Mouse (Mus musculus): ENCODE data around the gene Ddr2. TPM values are rescaled to one million over a fixed set of nuclear protein-coding genes. Genes with fewer than 3 reads are reported as not detected.

Gene Ddr2
- total RNA-seq, 1 experiment, result 6.8 TPM

- Histone ChIP-seq H3K9ac (ENCODE audit: insufficient read depth, low read depth, low read length, poor library complexity, severe bottlenecking) (no peak overlapping the region), H3K27ac (ENCODE audit: insufficient read depth, low read depth, low read length, poor library complexity, severe bottlenecking) (no peak overlapping the region), H3K9me3 (ENCODE audit: control insufficient read depth, insufficient read depth, low read depth, low read length) (no peaks in the 10 kb centered on the region), H3K4me1 (ENCODE audit: control insufficient read depth in 2 of 2, insufficient read depth in 2 of 2, low read length in 2 of 2, poor library complexity in 1 of 2) (no peaks in the 10 kb centered on the region; a peak in 1 of 4 replicates), H3K36me3 (ENCODE audit: control insufficient read depth, insufficient read depth, low read length, poor library complexity, severe bottlenecking) (no peaks in the 10 kb centered on the region), H3K4me3 (ENCODE audit: insufficient read depth in 1 of 2, low read depth in 1 of 2, low read length in 2 of 2, poor library complexity in 1 of 2, severe bottlenecking in 1 of 2) (no peak overlapping the region)
- in situ Hi-C loops (cut with MboI; ENCODE audit: low sequenced_read_pairs in 2 of 2, unreplicated experiment in 2 of 2), result loop anchor here (25.0 kb wide), 2 partner anchors 397 to 678 kb away; partner anchors contain the start of gene Nuf2 (in 1 of the 2)
- peak; percentile 31 for DNase-seq (ENCODE audit: low read depth, low spot score)
- TF ChIP-seq ZNF384 (IDR thresholded peaks at IDR 0.05; ENCODE audit: low read depth, low read length), result no peak
These were observed 176.4 kb downstream of the Ddr2 start for GRCm38 (mm10) chr1:169934005-169934725.

- Histone ChIP-seq H3K36me3 (ENCODE audit: control insufficient read depth, insufficient read depth, low read length, poor library complexity, severe bottlenecking) (no peaks in the 10 kb centered on the region), H3K4me3 (ENCODE audit: insufficient read depth in 1 of 2, low read depth in 1 of 2, low read length in 2 of 2, poor library complexity in 1 of 2, severe bottlenecking in 1 of 2) (no peak overlapping the region), H3K9me3 (ENCODE audit: control insufficient read depth, insufficient read depth, low read depth, low read length) (no peaks in the 10 kb centered on the region), H3K9ac (ENCODE audit: insufficient read depth, low read depth, low read length, poor library complexity, severe bottlenecking) (no peak overlapping the region), H3K4me1 (ENCODE audit: control insufficient read depth in 2 of 2, insufficient read depth in 2 of 2, low read length in 2 of 2, poor library complexity in 1 of 2) (peaks cover 2 to 7% of the 10 kb centered on the region in 2 experiments; a peak in 1 of 4 replicates), H3K27ac (ENCODE audit: insufficient read depth, low read depth, low read length, poor library complexity, severe bottlenecking) (no peak overlapping the region)
- in situ Hi-C loops (cut with MboI; ENCODE audit: low sequenced_read_pairs in 2 of 2, unreplicated experiment in 2 of 2), result loop anchor here (25.0 kb wide), 2 partner anchors 395 to 680 kb away; partner anchors contain the start of gene Nuf2 (in 1 of the 2)
- no peak for TF ChIP-seq HCFC1 (IDR thresholded peaks at IDR 0.05; ENCODE audit: borderline replicate concordance, insufficient read depth, low read length)
- no peak for TF ChIP-seq ZNF384 (IDR thresholded peaks at IDR 0.05; ENCODE audit: low read depth, low read length)
- no peak for TF ChIP-seq MAFK (IDR thresholded peaks at IDR 0.05; ENCODE audit: insufficient read depth, low read depth, low read length)
- no peak for TF ChIP-seq CHD2 (IDR thresholded peaks at IDR 0.05; ENCODE audit: low read depth, low read length)
- TF ChIP-seq ZC3H11A (IDR thresholded peaks at IDR 0.05; ENCODE audit: borderline replicate concordance, low read depth, low read length), result no peak
- DNase-seq (ENCODE audit: low read depth, low spot score), result no peak
These were observed 178.3 kb downstream of the Ddr2 start for GRCm38 (mm10) chr1:169932122-169932746.

GRCm38 (mm10) chr1:169931698-169932097 lies 178.9 kb downstream of the Ddr2 start:
- no peaks in the 10 kb centered on the region for H3K9me3 ChIP-seq (ENCODE audit: control insufficient read depth, insufficient read depth, low read depth, low read length)
- H3K36me3 ChIP-seq (ENCODE audit: control insufficient read depth, insufficient read depth, low read length, poor library complexity, severe bottlenecking), result no peaks in the 10 kb centered on the region
- in situ Hi-C loops (cut with MboI; ENCODE audit: low sequenced_read_pairs in 2 of 2, unreplicated experiment in 2 of 2), result loop anchor here (25.0 kb wide), 2 partner anchors 394 to 681 kb away; partner anchors contain the start of gene Nuf2 (in 1 of the 2)
- no peak overlapping the region for H3K27ac ChIP-seq (ENCODE audit: insufficient read depth, low read depth, low read length, poor library complexity, severe bottlenecking)
- H3K9ac ChIP-seq (ENCODE audit: insufficient read depth, low read depth, low read length, poor library complexity, severe bottlenecking), result no peak overlapping the region
- H3K4me3 ChIP-seq (ENCODE audit: insufficient read depth in 1 of 2, low read depth in 1 of 2, low read length in 2 of 2, poor library complexity in 1 of 2, severe bottlenecking in 1 of 2), result no peak overlapping the region
- no peak for DNase-seq (ENCODE audit: low read depth, low spot score)
- H3K4me1 ChIP-seq (ENCODE audit: control insufficient read depth in 2 of 2, insufficient read depth in 2 of 2, low read length in 2 of 2, poor library complexity in 1 of 2), result peaks cover 2 to 7% of the 10 kb centered on the region in 2 experiments; a peak in 1 of 4 replicates
- TF ChIP-seq ZNF384 (IDR thresholded peaks at IDR 0.05; ENCODE audit: low read depth, low read length) (no peak), MAFK (IDR thresholded peaks at IDR 0.05; ENCODE audit: insufficient read depth, low read depth, low read length) (no peak), CHD2 (IDR thresholded peaks at IDR 0.05; ENCODE audit: low read depth, low read length) (no peak), HCFC1 (IDR thresholded peaks at IDR 0.05; ENCODE audit: borderline replicate concordance, insufficient read depth, low read length) (no peak), ZC3H11A (IDR thresholded peaks at IDR 0.05; ENCODE audit: borderline replicate concordance, low read depth, low read length) (no peak)

GRCm38 (mm10) chr1:169928454-169928971 lies 182.0 kb downstream of the Ddr2 start, which contains the start of gene Ccdc190:
TSS of gene Ccdc190 (plus strand) at chr1:169928648.
- TF ChIP-seq ZC3H11A (IDR thresholded peaks at IDR 0.05; ENCODE audit: borderline replicate concordance, low read depth, low read length) (no peak), HCFC1 (IDR thresholded peaks at IDR 0.05; ENCODE audit: borderline replicate concordance, insufficient read depth, low read length) (no peak), ZNF384 (IDR thresholded peaks at IDR 0.05; ENCODE audit: low read depth, low read length) (no peak), CHD2 (IDR thresholded peaks at IDR 0.05; ENCODE audit: low read depth, low read length) (no peak)
- H3K4me3 ChIP-seq (ENCODE audit: insufficient read depth in 1 of 2, low read depth in 1 of 2, low read length in 2 of 2, poor library complexity in 1 of 2, severe bottlenecking in 1 of 2), result 0 out of 4 replicates have a peak within 1 kb of the TSS, but pooled peaks of 1 of the 2 experiments have one; percentile 4
- DNase-seq (ENCODE audit: low read depth, low spot score), result no peak
- H3K27ac ChIP-seq (ENCODE audit: insufficient read depth, low read depth, low read length, poor library complexity, severe bottlenecking), result no peak within 1 kb of the TSS
- H3K4me1 ChIP-seq (ENCODE audit: control insufficient read depth in 2 of 2, insufficient read depth in 2 of 2, low read length in 2 of 2, poor library complexity in 1 of 2), result peaks cover 2 to 7% of the 10 kb centered on the region in 2 experiments; a peak in 1 of 4 replicates
- no peaks in the 10 kb centered on the region for H3K9me3 ChIP-seq (ENCODE audit: control insufficient read depth, insufficient read depth, low read depth, low read length)
- in situ Hi-C loops (cut with MboI; ENCODE audit: low sequenced_read_pairs in 2 of 2, unreplicated experiment in 2 of 2), result loop anchor here (10.0 to 25.0 kb wide), 4 partner anchors 264 to 684 kb away; partner anchors contain the start of gene Nuf2 (in 2 of the 2)
- H3K9ac ChIP-seq (ENCODE audit: insufficient read depth, low read depth, low read length, poor library complexity, severe bottlenecking), result no peak within 1 kb of the TSS
- H3K36me3 ChIP-seq (ENCODE audit: control insufficient read depth, insufficient read depth, low read length, poor library complexity, severe bottlenecking), result no peaks in the 10 kb centered on the region
